Mouse (Mus musculus) liver, embryonic 16.5 days (tissue): ENCODE measurements around the gene Gm37240. TPM values are rescaled to one million over a fixed set of nuclear protein-coding genes. Genes with fewer than 3 reads are reported as not detected.
A peak's percentile ranks its signal among the peaks of the same experiment; 100 is the strongest.

Source experiments
- ATAC-seq: fragments of 200-750 bp; cut with Nextera tagmentation; 2 replicates; pipeline ENCODE4 v1.8.0; 2017; ENCODE audit warnings: low read depth, mild to moderate bottlenecking, moderate number of reproducible peaks, moderate library complexity
- H3K27ac ChIP-seq: fragments of 300-500 bp; sonication (generic); 2 replicates; pipeline ENCODE4 v1.5.1; 2014; ENCODE audit warnings: mild to moderate bottlenecking, low read length
- H3K27me3 ChIP-seq: fragments of 300-500 bp; sonication (generic); 2 replicates; pipeline ENCODE4 v1.6.1; 2014; ENCODE audit warnings: low read depth, low read length, mixed read lengths; ENCODE audit not compliant: control insufficient read depth, insufficient read depth
- H3K36me3 ChIP-seq: fragments of 300-500 bp; sonication (generic); 2 replicates; pipeline ENCODE4 v1.6.1; 2014; ENCODE audit warnings: mild to moderate bottlenecking; ENCODE audit not compliant: control insufficient read depth, insufficient read depth
- H3K4me1 ChIP-seq: fragments of 300-500 bp; sonication (generic); 2 replicates; pipeline ENCODE4 v1.6.1; 2014; ENCODE audit warnings: low read depth, low read length, mixed read lengths; ENCODE audit not compliant: control insufficient read depth
- H3K4me2 ChIP-seq: fragments of 300-500 bp; sonication (generic); 2 replicates; pipeline ENCODE4 v1.6.1; 2014; ENCODE audit warnings: low read depth, low read length, mixed read lengths
- H3K4me3 ChIP-seq: fragments of 300-500 bp; sonication (generic); 2 replicates; pipeline ENCODE4 v1.5.1; 2014; ENCODE audit warnings: low read depth, mild to moderate bottlenecking, low read length
- H3K9ac ChIP-seq: fragments of 300-500 bp; sonication (generic); 2 replicates; pipeline ENCODE4 v1.6.1; 2014; ENCODE audit warnings: low read depth, low read length
- H3K9me3 ChIP-seq: fragments of 300-500 bp; sonication (generic); replicated peaks from 2 replicates; pipeline ENCODE4 v1.6.1; 2016; ENCODE audit warnings: low read length; ENCODE audit not compliant: control insufficient read depth
- WGBS: fragments of 180-500 bp; shearing (Covaris S2); extraction: QIAGEN DNeasy Blood & Tissue Kit; methylation state at CpG from one replicate; pipeline ENCODE4 v1.1.7; 2014; ENCODE audit not compliant: insufficient replicate concordance; 5-methylcytosine and 5-hydroxymethylcytosine counted together
- polyA plus RNA-seq: library from polyadenylated mRNA; unstranded; fragments of >200 nt; fragmentation: Nextera tagmentation; extraction: Ambion mirVana; gene quantifications from 2 replicates; pipeline ENCODE4 v1.2.1, GENCODE M21; 2015

The Gm37240 gene
- polyA plus RNA-seq, 1 experiment from 2014 or later = 0.65 TPM

DNA sequence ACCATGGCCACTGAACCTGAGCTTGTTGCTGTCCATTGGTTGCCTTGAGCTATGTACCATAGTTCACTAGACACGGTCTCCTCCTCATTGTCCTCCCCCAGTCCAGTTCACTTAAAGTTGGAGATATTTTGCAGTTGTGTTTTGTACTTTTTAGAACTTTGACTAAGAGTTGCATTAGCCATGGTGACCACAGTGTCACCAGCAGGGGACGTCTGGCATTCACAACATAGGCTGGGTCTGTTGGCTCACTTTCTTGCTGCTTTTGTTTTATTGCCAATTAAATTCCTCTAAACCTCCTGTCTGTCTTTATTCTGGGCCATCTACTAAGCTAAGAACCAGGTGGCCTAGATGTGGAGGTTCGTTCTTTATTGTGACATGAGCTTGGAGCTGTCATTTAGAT is 1150.2 kb downstream of the Gm37240 start:
- Histone ChIP-seq H3K4me2 (no peak overlapping the region), H3K36me3 (no peaks in the 10 kb centered on the region), H3K4me1 (no peaks in the 10 kb centered on the region), H3K27me3 (peaks cover 14% of the 10 kb centered on the region), H3K9ac (no peak overlapping the region), H3K9me3 (no peaks in the 10 kb centered on the region), H3K27ac (no peak overlapping the region), H3K4me3 (no peak overlapping the region)
- no peak for ATAC-seq
- 55% methylated on average over 3 of the region's 3 CpGs for WGBS

DNA sequence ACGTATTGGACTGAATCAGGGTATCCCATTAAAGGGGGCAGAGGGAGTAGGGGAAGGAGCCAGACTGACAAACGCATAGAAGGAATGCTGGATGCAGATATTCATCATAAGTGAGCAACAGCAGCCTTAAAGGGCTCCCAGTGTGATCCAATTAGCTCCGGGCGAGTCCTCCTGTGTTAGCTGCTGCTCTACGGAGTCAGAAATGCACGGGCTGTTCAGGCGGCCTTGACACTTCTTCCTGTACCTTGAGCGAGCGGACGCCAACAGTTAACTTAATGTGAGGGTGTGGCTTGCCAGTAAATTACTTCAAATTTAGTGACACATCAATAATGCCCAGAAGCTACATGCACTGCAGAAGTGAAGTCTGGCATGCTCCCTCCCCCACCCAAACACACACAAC is 1151.6 kb downstream of the Gm37240 start:
- H3K4me1 ChIP-seq = no peaks in the 10 kb centered on the region
- no peak for ATAC-seq
- no peak overlapping the region for H3K27ac ChIP-seq
- no peak overlapping the region for H3K4me3 ChIP-seq
- 60% methylated on average over 10 of the region's 10 CpGs for WGBS
- peaks cover 24% of the 10 kb centered on the region for H3K27me3 ChIP-seq
- H3K9ac ChIP-seq = no peak overlapping the region
- H3K36me3 ChIP-seq = no peaks in the 10 kb centered on the region
- no peak overlapping the region for H3K4me2 ChIP-seq
- no peaks in the 10 kb centered on the region for H3K9me3 ChIP-seq

DNA sequence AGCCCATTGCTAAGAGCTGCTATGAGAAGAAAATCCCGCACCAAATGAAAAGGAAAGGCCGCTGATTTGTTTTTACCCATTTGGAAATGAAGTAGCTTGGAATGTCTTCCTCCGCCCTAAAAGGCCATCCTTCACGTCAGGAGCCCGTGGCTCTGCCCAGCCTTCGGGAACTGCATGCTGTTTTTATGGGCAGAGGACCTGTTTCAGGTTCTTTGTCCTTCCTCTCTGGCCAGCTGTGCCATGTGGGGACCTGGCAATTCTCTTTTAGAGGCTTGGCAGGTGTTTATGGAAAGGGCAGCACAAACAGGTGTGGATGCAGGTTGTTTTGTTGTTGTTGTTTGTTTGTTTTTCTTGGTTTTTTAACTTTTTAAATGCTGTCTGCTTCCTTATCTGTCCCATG is 1154.8 kb downstream of the Gm37240 start:
- H3K36me3 ChIP-seq = no peaks in the 10 kb centered on the region
- no peak overlapping the region for H3K4me2 ChIP-seq
- H3K4me3 ChIP-seq = no peak overlapping the region
- H3K27me3 ChIP-seq = peaks cover 27% of the 10 kb centered on the region
- no peaks in the 10 kb centered on the region for H3K9me3 ChIP-seq
- WGBS = 20% methylated on average over 6 of the region's 6 CpGs
- H3K27ac ChIP-seq = no peak overlapping the region
- H3K4me1 ChIP-seq = no peaks in the 10 kb centered on the region
- no peak overlapping the region for H3K9ac ChIP-seq
- no peak for ATAC-seq

DNA sequence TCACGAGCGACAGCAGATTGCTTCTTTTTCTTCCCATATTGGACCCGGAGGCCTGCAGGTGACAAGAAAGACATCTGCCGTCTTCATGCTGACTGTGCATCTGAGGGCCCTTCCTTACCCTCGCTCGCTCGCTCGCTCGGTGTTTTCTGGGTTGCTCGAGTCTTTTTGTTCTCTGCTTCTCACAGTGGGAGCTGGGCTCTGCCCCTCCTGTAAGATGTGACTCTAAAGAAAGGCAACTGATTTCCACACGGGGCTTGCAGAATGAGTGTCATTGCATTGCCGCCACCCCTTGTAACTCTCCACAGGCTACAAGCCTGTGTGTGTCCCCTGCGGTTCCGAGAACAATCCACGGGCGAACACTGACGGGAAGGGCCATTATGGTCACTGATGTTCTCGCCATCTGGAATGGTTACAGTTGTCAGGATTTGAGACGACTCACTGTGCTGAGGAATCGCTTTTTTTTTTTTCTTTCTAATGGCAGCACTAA is 1155.3 kb downstream of the Gm37240 start:
- H3K36me3 ChIP-seq = no peaks in the 10 kb centered on the region
- no peaks in the 10 kb centered on the region for H3K4me1 ChIP-seq
- H3K9ac ChIP-seq = no peak overlapping the region
- ATAC-seq = no peak
- no peak overlapping the region for H3K27ac ChIP-seq
- H3K9me3 ChIP-seq = no peaks in the 10 kb centered on the region
- 8% methylated on average over 20 of the region's 20 CpGs for WGBS
- peak overlapping the region; percentile 41 for H3K4me2 ChIP-seq
- H3K4me3 ChIP-seq = peak overlapping the region; percentile 2; the same call in 1 of the 2 replicates
- H3K27me3 ChIP-seq = peaks cover 27% of the 10 kb centered on the region

DNA sequence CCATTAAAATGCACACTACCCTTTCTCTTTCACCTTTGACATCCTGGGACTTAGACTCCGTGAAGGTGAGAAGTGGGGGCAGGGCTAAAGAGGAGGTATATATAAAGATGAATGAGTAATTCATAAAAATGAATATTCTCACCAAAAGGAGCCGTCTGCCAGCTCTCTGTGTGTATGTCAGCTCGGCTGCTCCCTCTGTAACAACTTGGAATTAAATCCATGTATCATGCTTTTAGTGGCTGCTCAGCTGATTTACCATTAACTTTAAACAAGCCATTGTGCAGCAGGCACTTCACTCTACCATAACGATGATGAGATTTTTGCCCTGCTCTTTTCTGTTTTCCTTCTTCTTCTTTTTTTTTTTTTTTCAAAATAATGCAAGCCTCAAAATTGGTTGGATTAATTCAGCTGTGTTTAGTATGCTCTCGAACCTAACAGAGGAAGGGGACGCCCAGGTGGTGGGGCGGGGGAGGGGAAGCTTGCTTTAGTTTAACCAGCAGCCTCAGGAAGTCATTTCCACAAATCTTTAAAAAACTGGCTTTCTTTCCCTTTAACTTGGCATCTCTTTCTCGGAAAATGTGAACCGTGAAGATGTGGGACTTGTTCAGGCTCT is 1155.8 kb downstream of the Gm37240 start:
- H3K9ac ChIP-seq = no peak overlapping the region
- ATAC-seq = no peak
- no peaks in the 10 kb centered on the region for H3K9me3 ChIP-seq
- no peaks in the 10 kb centered on the region for H3K4me1 ChIP-seq
- peak overlapping the region; percentile 2; the same call in 1 of the 2 replicates for H3K4me3 ChIP-seq
- no peaks in the 10 kb centered on the region for H3K36me3 ChIP-seq
- peaks cover 27% of the 10 kb centered on the region for H3K27me3 ChIP-seq
- H3K4me2 ChIP-seq = peak overlapping the region; percentile 41
- H3K27ac ChIP-seq = no peak overlapping the region
- 18% methylated on average over 9 of the region's 9 CpGs for WGBS

DNA sequence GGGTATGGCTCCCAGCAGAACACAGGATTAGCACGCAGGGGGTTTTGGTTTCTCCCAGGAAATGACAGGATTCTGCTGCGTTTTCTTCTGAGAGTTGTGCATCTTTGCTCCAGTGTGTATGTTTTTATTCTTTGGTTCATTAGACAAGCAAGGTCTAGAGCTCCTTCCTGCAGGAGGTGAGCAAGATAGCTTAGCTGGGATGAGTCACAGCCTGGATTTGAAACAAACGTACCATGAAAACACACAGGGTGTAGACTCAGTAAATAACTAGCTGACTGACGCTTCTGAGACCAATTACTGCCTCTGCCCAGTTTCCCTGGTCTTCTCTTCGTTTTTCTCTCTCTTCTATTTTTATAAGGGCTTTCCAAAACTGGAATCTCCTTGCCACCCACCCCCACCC is 1156.3 kb downstream of the Gm37240 start:
- ATAC-seq = no peak
- Histone ChIP-seq H3K27me3 (peaks cover 27% of the 10 kb centered on the region), H3K36me3 (no peaks in the 10 kb centered on the region), H3K4me1 (no peaks in the 10 kb centered on the region), H3K4me2 (no peak overlapping the region), H3K9me3 (no peaks in the 10 kb centered on the region), H3K27ac (no peak overlapping the region), H3K4me3 (no peak overlapping the region), H3K9ac (no peak overlapping the region)
- WGBS = 46% methylated on average over 5 of the region's 5 CpGs

DNA sequence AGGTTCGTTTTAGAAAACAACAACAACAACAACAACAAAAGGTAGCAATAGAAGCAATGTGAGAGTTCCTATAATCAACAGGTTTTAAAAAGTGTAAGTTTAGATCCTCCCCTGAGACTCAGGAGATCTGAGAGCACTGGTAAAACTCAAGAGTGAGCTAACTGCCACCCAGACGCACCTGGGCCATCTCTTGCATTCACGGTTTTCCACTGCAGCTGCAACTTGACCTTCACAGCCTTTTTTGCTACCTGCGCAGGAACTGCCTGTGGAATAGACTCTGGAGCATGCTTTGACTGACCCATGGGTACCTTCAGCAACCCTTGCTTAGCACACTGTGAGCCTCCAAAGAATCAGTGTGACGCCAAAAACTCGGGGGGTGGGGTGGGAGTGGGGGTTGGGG is 1157.5 kb downstream of the Gm37240 start:
- ATAC-seq = no peak
- Histone ChIP-seq H3K9me3 (no peaks in the 10 kb centered on the region), H3K9ac (no peak overlapping the region), H3K27me3 (peaks cover 27% of the 10 kb centered on the region), H3K4me2 (no peak overlapping the region), H3K36me3 (no peaks in the 10 kb centered on the region), H3K4me3 (no peak overlapping the region), H3K4me1 (no peaks in the 10 kb centered on the region), H3K27ac (no peak overlapping the region)
- 64% methylated on average over 6 of the region's 6 CpGs for WGBS

DNA sequence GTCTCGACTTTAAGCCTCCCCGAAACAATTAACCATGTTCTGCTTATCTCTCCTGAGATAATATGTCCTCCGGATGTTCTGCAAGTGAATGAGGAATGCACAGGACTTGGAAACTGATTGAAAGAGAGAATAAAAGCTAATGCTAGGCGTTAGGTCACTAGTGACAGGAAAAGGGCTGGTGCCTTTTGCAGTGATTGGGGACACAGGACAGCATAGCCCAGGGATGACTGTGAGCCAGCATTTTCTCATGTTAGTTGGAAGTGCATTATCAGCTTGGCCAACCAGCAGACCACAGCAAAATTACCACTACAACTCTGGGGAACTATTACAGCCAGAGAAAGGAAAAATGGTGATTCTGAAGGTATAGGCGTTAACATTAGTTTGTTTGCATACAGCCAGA is 1163.3 kb downstream of the Gm37240 start:
- H3K27me3 ChIP-seq = no peaks in the 10 kb centered on the region
- no peaks in the 10 kb centered on the region for H3K9me3 ChIP-seq
- no peak for ATAC-seq
- no peak overlapping the region for H3K27ac ChIP-seq
- no peak overlapping the region for H3K4me2 ChIP-seq
- no peak overlapping the region for H3K9ac ChIP-seq
- WGBS = 26% methylated on average over 5 of the region's 5 CpGs
- H3K4me3 ChIP-seq = no peak overlapping the region
- no peaks in the 10 kb centered on the region for H3K4me1 ChIP-seq
- no peaks in the 10 kb centered on the region for H3K36me3 ChIP-seq

DNA sequence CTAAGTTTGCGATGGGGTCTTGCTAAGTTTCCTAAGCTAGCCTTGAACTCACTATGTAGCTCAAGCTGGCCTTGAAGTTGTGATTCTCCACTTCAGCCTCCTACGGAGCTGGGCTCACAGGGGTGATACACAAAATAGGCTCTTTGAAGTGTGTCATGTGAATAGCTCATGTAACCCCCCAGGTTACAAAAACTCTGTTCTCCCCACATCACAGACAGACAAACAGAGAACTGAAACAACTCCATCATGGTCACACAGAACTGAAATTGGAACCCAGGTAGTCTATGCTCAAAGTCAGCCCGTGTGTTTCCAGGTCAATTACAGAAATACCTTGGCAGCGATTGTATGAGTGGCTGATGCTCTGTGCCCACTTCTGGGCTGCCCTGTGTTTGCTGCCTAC is 1164.6 kb downstream of the Gm37240 start:
- WGBS = 72% methylated on average over 4 of the region's 4 CpGs
- no peaks in the 10 kb centered on the region for H3K4me1 ChIP-seq
- no peaks in the 10 kb centered on the region for H3K36me3 ChIP-seq
- H3K4me3 ChIP-seq = no peak overlapping the region
- no peak overlapping the region for H3K4me2 ChIP-seq
- H3K9ac ChIP-seq = no peak overlapping the region
- no peaks in the 10 kb centered on the region for H3K27me3 ChIP-seq
- ATAC-seq = no peak
- no peaks in the 10 kb centered on the region for H3K9me3 ChIP-seq
- no peak overlapping the region for H3K27ac ChIP-seq
